Mouse (Mus musculus): Measurements from ENCODE around the gene Tvp23a. TPM values are rescaled to one million over a fixed set of nuclear protein-coding genes. Genes with fewer than 3 reads are reported as not detected.
A peak's percentile ranks its signal among the peaks of the same experiment; 100 is the strongest.

The Tvp23a gene
- total RNA-seq (2022), result under 1 TPM in 3 of 4 experiments, not detected in 1; 0.16 to 0.66 (median 0.28) TPM

DNA sequence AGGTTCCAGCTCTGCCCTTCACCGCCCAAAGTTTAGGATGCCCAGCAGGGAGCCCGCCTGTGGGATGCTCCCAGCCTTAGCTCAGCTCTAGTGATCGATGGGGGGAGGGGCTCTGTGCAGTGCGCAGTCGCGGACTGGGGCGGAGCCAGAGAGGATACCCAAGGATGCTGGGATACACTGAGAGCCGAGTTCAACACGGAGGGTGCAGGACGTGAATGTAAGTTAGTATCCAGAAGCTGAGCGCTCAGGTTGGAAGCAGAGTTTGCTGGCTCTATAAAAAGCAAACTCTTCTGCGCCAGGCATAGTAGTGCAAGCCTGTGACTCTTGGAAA is at the start of gene Tvp23a:
TSS of gene Tvp23a (minus strand) at position 99 of the 331 bp plus-strand sequence.
- DNase-seq (ENCODE audit: low spot score), result peak; percentile 52

DNA sequence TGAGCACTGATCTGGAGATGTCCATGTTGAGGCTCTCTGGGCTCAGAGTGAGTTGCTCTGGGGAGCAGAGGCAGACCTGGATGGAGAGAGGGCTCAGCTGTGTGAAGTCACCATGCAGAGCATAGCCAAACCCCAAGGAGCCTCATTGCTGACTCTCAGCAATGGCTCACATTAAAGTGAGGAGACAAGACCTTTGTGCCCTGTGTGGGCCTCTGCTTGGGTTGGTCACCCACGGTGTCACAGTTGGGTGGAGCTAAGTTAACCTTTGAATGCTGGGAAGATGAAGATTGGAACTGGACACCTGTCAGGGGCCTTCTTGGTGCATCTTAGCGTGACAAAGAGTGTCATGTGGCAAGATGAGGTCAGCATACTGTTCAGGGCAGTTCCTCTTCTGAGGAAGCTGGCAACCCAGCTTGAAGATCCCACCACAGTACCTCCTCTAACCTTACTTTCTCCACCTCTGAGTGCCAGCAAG is 48.7 kb upstream of the Tvp23a start:
- no peak for DNase-seq (ENCODE audit: low spot score)

DNA sequence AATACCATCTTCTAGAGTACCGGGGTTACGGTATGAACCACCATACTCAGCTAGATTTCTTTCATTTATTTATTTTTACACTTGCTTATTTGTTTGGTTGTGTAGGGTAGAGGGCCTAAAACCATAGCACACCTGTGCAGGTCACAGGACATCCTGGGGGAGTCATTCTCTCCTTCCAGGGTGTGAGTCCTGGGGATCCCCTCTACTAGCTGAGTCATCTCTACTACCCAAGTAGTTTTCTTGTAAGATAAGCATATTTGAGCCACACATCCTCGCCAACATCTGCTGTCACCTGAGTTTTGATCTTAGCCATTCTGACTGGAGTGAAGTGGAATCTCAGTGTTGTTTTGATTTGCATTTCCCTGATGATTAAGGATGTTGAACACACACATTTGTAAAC is 45.4 kb upstream of the Tvp23a start:
- DNase-seq (ENCODE audit: low spot score), result no peak

DNA sequence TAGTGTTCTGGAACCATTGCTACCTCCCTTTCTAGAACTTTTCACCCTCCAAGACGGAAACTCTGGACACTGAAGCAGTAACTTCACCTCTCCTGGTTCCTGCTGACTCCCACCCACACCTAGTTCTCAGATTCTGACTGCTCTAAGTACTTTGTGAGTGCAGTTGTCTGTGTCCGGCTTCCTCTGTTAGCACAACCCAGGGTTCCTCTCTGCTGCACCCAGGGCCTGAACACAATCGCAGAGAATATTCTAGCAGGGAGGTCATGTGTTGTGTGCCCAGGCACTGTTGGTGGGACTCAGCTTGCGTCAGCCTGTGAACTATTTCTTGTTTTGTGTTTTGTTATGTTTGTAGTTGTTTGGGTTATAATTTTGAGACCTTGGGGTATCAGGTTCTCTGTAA is 44.6 kb upstream of the Tvp23a start:
- no peak for DNase-seq (ENCODE audit: low spot score)

DNA sequence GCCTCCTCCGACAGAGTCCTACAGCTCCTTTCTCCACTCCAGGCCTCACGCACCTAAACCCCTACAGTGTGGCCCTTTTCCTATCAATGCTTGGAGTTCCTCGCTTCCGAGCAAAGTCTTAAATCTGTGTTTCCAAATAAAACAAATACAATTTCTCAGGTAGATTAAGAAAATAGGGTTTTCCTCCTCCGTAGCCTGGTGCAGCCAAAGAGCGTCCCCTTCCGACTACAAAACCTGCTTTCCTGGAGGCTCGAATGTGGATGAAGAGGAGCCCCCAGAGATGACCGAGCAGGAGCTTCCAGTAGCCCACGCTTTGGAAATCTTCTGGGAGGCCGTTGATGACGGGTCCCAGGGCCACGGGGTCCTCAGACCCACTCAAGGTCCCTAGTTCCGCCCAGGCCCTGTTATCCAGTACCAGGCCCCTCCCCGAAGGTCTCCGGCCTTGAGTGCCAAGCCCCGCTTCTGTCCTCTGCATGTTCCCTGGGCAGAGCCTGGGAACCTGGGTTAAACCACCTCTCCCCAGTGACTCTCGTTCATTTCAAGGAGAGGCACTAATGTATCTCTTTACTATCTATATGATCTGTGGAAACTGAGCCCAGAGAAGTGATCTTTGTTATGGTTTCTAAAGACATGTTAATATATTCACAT is 43.5 kb upstream of the Tvp23a start:
- no peak for DNase-seq (ENCODE audit: low spot score)

DNA sequence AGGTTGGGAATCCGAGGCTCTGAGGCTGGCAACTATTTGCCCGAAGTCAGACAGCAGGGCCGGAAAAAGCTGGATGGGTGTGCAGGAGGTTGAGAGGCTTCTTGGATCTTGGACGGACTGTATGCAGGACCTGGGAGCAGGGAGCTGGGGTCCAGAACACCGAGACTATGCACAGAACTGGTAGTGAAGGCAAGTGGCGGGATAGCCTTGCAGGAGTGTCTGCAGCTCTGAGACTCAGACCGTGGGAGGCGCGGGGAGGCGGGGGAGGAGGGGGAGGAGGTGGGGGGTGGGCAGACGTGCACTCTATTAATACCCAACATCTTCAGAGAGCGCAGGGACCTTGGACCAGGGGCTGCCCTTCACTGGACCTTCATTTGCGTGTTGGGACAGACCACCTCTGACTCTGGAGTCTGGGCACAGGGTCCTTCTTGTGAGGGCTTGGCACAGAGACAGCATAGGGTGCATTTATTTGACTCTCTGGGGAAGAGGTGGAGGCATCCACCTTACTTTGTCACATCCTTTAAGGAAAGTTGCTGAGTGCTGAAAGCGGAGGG is 42.8 kb upstream of the Tvp23a start:
- DNase-seq (ENCODE audit: low spot score), result no peak

DNA sequence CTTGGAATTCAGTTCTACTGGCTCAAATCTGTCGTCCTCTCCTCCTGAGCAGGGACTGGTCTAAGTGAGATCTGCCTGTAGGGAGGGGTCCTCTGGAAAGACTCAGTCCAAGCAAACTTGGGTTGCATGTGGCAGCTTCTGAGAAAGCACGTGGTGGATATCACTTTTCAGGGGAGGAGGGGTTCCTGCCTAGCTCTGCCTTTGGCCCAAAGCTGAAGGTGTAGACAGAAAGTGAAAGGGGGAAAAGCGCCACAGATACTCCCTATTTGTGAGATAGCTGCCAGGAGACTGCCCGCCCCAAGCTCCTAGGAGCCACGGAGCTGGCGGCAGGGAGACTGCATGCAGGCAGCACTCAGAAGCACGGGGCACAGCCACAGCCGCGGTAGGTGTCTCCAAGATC is 42.3 kb upstream of the Tvp23a start:
- DNase-seq (ENCODE audit: low spot score), result no peak

DNA sequence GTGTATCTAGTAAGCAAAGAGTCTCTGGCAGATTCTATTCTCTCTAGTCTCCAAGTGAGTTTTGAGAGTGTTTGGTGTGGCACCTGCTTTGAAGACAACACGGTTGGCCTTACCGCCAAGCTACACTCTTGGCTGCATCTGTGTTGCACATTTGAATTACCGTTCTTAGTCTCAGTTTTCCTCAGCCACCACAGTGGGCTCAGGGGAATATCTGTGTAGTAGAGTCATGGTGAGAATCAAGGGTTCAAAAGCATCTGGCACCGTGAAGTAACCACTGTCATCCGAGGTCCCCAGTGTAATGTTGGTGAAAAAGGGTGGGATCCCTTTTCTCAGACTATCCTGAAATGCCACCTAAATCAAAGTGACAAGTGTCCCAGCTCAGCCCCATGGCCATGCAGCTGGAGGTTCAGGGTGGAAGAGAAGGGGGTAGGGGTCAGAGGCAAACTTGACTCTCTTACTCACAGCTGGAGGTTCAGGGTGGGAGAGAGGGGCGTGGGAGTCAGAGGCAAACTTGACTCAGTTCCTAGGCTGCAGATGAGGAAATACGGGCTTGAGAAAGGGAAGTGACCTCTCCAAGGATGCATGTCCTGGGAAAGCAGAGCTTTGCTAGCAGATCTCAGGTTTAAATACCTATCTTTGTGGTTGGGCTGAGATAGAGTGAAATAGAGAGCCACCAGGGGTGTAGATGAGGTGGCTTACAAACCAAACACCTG is 41.8 kb upstream of the Tvp23a start:
- no peak for DNase-seq (ENCODE audit: low spot score)

DNA sequence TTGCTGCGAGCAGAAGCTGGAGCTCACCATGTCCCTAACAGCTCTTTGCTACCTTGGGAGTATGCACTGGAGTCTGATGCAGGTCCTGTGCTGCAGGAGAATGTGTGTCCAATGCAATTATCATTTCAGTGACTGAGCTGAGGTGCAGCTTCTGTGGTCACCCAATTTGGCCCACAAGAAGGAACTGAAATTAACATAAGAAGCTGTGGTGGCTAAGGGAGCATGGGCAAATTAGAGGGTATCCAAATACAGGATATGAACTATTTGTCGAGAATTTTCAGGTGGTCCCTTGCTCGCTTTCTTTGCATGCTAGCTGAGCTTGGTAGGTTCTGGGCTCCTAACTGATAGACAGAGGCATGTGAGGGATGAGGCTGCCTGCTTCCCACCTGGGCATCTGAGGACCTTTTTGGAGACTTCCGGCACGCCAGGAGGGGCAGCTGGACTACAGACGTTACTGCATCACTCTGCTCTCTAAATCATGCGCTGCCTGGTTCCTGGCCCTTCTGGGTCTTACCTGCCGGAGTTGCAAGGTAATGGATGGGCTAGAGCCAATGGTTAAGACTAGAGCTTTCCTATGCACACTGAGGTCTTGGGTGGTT is 40.8 kb upstream of the Tvp23a start:
- DNase-seq (ENCODE audit: low spot score), result no peak

DNA sequence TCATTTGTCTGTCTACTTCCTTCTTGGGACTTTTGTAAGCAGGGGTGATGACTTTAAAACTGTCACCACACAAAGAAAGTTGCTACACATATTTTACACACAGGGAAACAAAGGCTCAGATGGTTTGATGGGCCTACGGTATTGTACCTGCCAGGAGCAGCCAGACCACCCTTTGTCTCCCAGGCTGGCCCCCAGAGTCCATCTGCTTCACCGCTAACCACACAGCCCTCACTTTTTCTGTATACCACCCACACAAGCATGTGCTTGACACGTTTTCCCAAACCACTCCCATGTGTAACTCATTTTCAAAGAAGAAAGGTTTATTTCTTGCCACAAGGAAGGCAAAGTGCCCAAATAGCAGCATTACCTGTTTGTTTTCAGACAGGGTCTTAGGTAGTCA is 39.8 kb upstream of the Tvp23a start:
- DNase-seq (ENCODE audit: low spot score), result no peak

DNA sequence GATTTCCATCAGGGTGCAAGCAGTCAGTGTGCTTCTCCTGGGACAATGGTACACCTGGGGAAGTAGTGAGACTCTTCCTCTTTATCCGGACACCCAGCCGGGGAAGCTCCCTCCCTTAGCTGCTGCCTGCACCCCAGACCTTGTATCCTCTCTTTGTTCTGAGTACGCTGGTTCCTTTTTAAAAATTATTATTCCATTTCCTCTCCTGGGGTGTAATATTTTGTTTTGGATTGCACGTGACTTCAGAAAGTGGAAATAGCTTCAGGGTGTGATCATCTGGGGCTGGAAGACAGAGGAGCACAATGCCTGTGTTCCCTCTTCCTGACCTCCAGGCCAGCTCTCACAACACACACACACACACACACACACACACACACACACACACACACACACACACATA is 35.2 kb upstream of the Tvp23a start:
- peak; percentile 32 for DNase-seq (ENCODE audit: low spot score)

DNA sequence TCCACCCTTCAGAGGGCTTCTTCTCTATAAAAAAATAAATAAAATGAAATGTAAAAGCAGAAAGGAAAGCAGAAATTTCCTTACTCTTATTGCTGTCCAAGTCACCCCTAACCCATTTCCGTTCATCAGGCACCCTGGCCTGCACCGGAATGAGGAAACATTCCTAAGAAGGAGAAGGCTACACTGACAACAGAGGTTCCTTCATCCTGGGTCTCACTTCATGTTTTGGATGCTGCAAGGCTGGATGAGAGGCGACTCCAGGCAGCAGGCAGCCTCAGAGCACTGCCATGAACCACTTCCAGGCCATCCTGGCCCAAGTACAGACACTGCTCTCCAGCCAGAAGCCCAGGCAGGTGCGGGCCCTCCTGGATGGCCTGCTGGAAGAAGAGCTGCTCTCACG is 32.7 kb upstream of the Tvp23a start, which contains the start of gene Ciita:
TSS of gene Ciita (plus strand) at position 203 of the 400 bp plus-strand sequence.
- DNase-seq (ENCODE audit: low spot score), result no peak

DNA sequence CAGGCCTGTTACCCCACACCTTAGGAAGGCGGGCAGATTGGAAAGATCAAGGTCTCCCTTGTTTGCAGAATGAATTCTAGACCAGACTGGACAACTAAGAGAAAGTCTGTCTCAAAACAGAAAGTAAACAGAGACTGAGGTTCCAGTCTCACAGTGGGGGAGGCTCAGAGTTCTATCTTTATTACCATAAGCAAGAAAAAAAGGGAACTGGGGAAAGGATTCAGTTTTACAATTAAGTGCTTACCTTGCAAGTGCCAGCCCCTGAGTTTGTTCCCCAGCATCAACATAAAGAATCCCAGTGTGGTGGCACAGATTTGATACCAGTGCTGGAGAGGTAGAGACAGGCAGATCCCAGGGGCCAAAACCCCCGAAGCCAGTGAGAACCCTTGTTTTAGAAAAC is 28.8 kb upstream of the Tvp23a start:
- DNase-seq (ENCODE audit: low spot score), result no peak

DNA sequence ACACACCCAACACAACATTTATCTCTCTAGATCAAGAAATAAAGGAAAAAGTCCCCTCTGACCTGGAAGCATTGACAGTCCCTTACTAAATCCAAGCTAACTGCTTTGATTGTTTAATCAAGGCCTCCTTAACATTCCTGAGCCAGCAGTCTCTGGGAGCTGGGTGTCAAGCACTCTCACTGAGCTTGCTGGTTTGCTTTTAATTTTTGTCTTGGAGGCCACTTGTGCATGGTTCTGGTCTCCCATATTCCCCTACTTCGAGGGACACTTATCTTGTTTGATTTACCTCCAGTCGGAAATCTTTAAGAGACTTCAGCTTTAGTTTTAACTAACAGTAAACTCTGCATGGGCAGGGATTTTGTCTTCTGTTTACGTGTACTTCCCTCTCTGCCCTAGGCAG is 27.8 kb upstream of the Tvp23a start:
- no peak for DNase-seq (ENCODE audit: low spot score)

DNA sequence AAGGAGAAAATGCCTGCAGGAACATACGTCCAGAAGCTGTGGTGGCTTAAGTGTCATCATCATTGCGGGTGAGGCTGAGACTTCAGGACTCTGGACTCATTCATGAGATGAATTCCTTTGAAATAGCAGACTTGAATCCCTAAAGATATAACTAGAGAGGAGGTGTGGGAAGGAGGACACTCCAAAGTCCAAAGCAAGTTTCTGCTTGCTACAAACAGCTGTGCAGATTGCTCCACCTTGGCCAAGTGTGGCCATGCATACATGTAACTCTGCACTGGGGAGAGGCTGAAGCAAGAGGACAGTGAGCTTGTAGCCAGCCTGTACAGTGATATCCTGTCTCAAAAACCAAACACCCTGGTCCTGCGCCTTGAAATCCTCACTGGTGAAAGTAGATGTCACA is 24.8 kb upstream of the Tvp23a start:
- no peak for DNase-seq (ENCODE audit: low spot score)

DNA sequence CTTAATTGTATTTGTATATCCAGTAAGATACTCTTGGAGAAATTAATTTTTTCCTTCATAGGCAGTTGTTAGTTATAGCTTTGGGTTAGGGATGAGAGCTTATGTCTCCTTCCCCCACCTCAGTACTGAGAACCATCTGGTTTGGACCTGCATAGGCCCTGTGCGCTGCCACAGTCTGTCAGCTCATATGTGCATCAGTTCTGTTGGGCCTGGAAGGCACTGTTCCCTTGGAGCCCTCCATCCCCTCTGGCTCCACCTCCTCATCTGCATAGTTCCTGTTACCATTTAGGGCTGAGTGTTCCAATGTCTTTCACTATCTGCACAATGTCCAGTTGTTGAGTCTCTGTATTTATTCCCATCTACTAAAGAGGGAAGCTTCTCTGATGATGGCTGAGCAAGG is 21.0 kb upstream of the Tvp23a start:
- DNase-seq (ENCODE audit: low spot score), result no peak

DNA sequence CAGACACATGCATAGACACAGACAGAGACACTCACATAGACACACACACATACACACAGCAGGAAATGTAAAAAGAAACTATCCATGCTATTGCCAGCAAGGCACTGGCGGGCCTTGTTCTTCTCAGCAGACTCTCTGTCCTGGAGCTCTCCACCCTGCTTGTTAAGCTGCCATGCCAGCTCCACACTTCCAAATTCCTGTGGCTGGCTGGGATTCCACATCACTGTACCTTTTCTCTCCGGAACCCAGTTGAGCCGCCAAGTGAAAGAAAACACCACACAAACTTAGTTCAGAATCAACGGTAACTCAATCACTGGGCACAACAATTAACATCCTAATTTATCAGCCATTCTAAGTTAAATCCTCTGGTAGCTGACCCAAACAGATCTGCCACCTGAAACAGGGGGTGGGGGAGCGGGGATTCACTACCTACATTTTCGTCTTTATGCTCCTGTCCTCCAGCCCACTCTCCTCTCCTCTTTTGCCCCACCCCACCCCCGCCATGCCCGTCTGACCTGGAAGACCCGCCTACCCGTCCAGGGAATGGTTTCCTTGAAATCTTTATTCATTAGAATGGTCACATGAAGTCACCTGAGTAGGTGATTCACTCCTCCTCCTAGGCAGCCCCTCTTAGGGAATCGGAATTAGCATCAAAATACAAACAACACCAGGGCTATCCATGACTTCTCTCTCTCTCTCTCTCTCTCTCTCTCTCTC is 20.4 kb upstream of the Tvp23a start:
- no peak for DNase-seq (ENCODE audit: low spot score)

DNA sequence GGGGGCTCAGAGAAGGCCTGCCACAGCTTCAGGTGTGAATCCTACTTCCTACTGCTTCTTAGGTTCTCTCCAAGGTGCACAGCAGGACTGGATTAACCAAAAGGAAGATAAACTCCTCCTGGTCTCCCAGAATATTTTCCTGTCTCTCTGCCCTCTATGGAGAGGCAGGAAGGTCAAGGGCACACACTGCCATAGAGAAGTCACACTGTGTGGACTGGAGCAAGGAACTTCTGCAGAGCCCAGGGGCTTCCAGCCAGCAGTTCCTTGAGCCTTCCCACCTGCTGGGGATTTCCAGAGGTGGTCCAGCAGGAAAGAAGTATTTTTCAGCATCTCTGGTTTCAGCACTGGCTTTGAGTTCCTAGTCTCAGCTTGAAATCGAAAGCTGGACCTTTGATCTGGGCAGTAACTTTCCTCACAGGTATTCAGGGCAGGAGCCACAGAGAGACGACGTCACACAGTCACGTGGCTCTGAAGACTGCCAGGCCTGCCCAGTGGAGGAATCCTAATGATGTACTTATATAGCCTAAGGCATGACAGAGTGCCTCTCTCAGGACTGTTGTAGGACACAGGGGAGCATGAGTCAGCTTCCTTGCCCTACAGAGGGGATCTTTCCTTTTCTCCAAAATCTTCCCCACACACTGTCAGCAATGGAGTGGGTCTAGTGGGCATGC is 18.0 kb upstream of the Tvp23a start:
- DNase-seq (ENCODE audit: low spot score), result no peak

DNA sequence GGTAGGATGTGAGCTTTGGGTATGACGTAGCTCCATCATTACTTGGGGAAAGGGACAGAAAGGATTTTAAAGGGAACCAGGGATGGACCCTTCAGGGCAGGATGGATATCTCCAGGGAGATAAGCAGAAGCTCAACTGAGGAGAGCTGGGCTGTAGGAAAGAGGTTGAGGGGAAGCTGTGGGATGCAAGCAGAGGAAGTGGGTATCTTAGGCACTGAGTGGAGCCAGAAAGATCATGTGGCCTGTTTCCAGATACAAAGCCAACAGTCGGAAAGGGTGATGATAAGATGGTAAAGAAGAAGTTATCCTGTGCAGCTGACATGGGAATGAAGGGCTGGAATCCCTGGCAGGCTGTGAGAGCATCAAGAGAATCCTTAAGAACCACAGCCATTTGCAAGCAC is 14.0 kb upstream of the Tvp23a start:
- no peak for DNase-seq (ENCODE audit: low spot score)

DNA sequence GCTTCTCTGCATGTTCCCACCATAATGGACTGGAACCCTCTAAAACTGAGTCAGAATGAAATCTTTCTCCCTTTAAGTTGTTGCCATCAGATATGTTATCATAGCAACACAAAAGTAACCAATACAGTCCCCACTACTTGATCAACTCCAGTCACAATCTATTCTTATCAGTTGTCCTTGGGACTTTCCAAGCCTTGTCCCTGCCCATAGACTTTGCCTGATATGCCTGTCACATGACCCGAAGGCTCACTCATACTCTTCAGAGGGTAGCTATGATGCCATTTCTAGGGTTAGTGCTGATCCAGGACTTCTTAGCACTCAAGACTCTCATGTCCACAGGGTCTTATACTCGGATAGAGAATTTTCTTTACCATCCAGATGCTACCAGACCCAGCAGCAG is 13.0 kb upstream of the Tvp23a start:
- DNase-seq (ENCODE audit: low spot score), result no peak

DNA sequence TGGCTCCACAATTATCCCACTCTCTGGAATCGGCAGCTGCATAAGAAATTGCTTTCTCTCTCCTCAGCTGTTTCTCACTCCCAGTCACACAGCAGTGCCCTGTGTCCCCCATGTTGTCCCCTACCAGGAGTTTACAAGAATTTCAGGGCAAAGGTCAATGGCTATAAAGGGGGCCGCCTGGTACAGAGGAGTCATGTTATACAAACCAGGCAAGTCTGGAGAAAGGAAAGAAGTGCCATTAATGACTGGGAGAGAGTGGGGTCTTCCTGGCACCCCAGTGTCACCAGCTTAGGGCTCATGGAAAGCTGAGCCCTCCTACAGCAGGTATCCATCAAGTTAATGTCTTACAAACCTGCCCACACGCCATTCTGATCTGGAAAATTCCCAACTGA is 7.4 kb upstream of the Tvp23a start:
- no peak for DNase-seq (ENCODE audit: low spot score)
